Mouse (Mus musculus) stomach, embryonic 16.5 days (tissue): Measurements from ENCODE around the gene Rora. TPM values are rescaled to one million over a fixed set of nuclear protein-coding genes. Genes with fewer than 3 reads are reported as not detected.

Experiments
- ATAC-seq: fragments of 200-750 bp; cut with Nextera tagmentation; 2 replicates; pipeline ENCODE4 v1.8.0; 2017; ENCODE audit warnings: moderate number of reproducible peaks, moderate TSS enrichment; ENCODE audit not compliant: insufficient read depth, low FRiP score
- H3K27ac ChIP-seq: fragments of 300-500 bp; sonication (generic); 2 replicates; pipeline ENCODE4 v1.5.1; 2014; ENCODE audit warnings: low read length
- H3K27me3 ChIP-seq: fragments of 300-500 bp; sonication (generic); 2 replicates; pipeline ENCODE4 v1.6.1; 2014; ENCODE audit warnings: low read length, control low read depth, mixed read lengths; ENCODE audit not compliant: control insufficient read depth, insufficient read depth
- H3K36me3 ChIP-seq: fragments of 300-500 bp; sonication (generic); 2 replicates; pipeline ENCODE4 v1.6.1; 2014; ENCODE audit warnings: low read length; ENCODE audit not compliant: control insufficient read depth, insufficient read depth
- H3K4me1 ChIP-seq: fragments of 300-500 bp; sonication (generic); 2 replicates; pipeline ENCODE4 v1.6.1; 2014; ENCODE audit warnings: low read length, control low read depth, mixed read lengths; ENCODE audit not compliant: control insufficient read depth, insufficient read depth
- H3K4me2 ChIP-seq: fragments of 300-500 bp; sonication (generic); 2 replicates; pipeline ENCODE4 v1.6.1; 2014; ENCODE audit warnings: low read depth, low read length, mixed read lengths
- H3K4me3 ChIP-seq: fragments of 300-500 bp; sonication (generic); replicated peaks from 2 replicates; pipeline ENCODE4 v1.5.1; 2014; ENCODE audit warnings: mild to moderate bottlenecking, low read length
- H3K9ac ChIP-seq: fragments of 300-500 bp; sonication (generic); 2 replicates; pipeline ENCODE4 v1.6.1; 2014; ENCODE audit warnings: low read length
- H3K9me3 ChIP-seq: fragments of 300-500 bp; sonication (generic); replicated peaks from 2 replicates; pipeline ENCODE4 v1.6.1; 2016; ENCODE audit warnings: low read length, control low read depth; ENCODE audit not compliant: control insufficient read depth
- WGBS: fragments of 180-500 bp; shearing (Covaris S2); extraction: QIAGEN DNeasy Blood & Tissue Kit; methylation state at CpG from one replicate; pipeline ENCODE4 v1.1.7; 2014; 5-methylcytosine and 5-hydroxymethylcytosine counted together
- polyA plus RNA-seq: library from polyadenylated mRNA; unstranded; fragments of >200 nt; fragmentation: Nextera tagmentation; extraction: Ambion mirVana; gene quantifications from 2 replicates; pipeline ENCODE4 v1.2.1, GENCODE M21; 2015

Rora gene
- polyA plus RNA-seq, 1 experiment from 2014 or later = 8.4 TPM

- Histone ChIP-seq H3K27ac (no peak overlapping the region), H3K4me1 (no peaks in the 10 kb centered on the region), H3K4me2 (no peak overlapping the region), H3K9me3 (no peaks in the 10 kb centered on the region), H3K9ac (no peak overlapping the region), H3K4me3 (no peak overlapping the region), H3K27me3 (no peaks in the 10 kb centered on the region), H3K36me3 (no peaks in the 10 kb centered on the region)
- WGBS = 58% methylated on average over 16 of the region's 16 CpGs
- ATAC-seq = no peak
These were observed 710.5 kb downstream of the Rora start for GRCm38 (mm10) chr9:69364117-69364516.

- Histone ChIP-seq H3K4me1 (no peaks in the 10 kb centered on the region), H3K9me3 (no peaks in the 10 kb centered on the region), H3K36me3 (no peaks in the 10 kb centered on the region), H3K27me3 (no peaks in the 10 kb centered on the region), H3K4me2 (no peak overlapping the region), H3K9ac (no peak overlapping the region), H3K4me3 (no peak overlapping the region), H3K27ac (no peak overlapping the region)
- WGBS = 76% methylated on average over 4 of the region's 4 CpGs
- no peak for ATAC-seq
These were observed 713.5 kb downstream of the Rora start for GRCm38 (mm10) chr9:69367055-69367454.

- Histone ChIP-seq H3K36me3 (no peaks in the 10 kb centered on the region), H3K9ac (no peak overlapping the region), H3K4me3 (no peak overlapping the region), H3K4me1 (no peaks in the 10 kb centered on the region), H3K9me3 (no peaks in the 10 kb centered on the region), H3K27me3 (no peaks in the 10 kb centered on the region), H3K27ac (no peak overlapping the region), H3K4me2 (no peak overlapping the region)
- WGBS = 81% methylated on average over 8 of the region's 8 CpGs
- no peak for ATAC-seq
These were observed 714.5 kb downstream of the Rora start for GRCm38 (mm10) chr9:69368071-69368470.

- Histone ChIP-seq H3K27ac (no peak overlapping the region), H3K9ac (no peak overlapping the region), H3K9me3 (no peaks in the 10 kb centered on the region), H3K36me3 (no peaks in the 10 kb centered on the region), H3K4me2 (no peak overlapping the region), H3K4me3 (no peak overlapping the region), H3K27me3 (no peaks in the 10 kb centered on the region), H3K4me1 (no peaks in the 10 kb centered on the region)
- WGBS = 65% methylated on average over 11 of the region's 11 CpGs
- ATAC-seq = no peak
These were observed 717.6 kb downstream of the Rora start for GRCm38 (mm10) chr9:69371046-69371724.

- WGBS = 47% methylated on average over 4 of the region's 4 CpGs
- Histone ChIP-seq H3K4me3 (no peak overlapping the region), H3K36me3 (no peaks in the 10 kb centered on the region), H3K4me2 (no peak overlapping the region), H3K9ac (no peak overlapping the region), H3K27me3 (no peaks in the 10 kb centered on the region), H3K27ac (no peak overlapping the region), H3K9me3 (no peaks in the 10 kb centered on the region), H3K4me1 (no peaks in the 10 kb centered on the region)
- ATAC-seq = no peak
These were observed 719.3 kb downstream of the Rora start for GRCm38 (mm10) chr9:69372871-69373270.

GRCm38 (mm10) chr9:69376982-69377653 lies 723.5 kb downstream of the Rora start:
- Histone ChIP-seq H3K9ac (no peak overlapping the region), H3K27ac (no peak overlapping the region), H3K4me1 (no peaks in the 10 kb centered on the region), H3K36me3 (no peaks in the 10 kb centered on the region), H3K4me2 (no peak overlapping the region), H3K4me3 (no peak overlapping the region), H3K27me3 (no peaks in the 10 kb centered on the region), H3K9me3 (no peaks in the 10 kb centered on the region)
- WGBS = 83% methylated on average over 4 of the region's 4 CpGs
- no peak for ATAC-seq

- no peaks in the 10 kb centered on the region for H3K36me3 ChIP-seq
These were observed 724.1 kb downstream of the Rora start for GRCm38 (mm10) chr9:69377654-69378045.

GRCm38 (mm10) chr9:69380546-69380945 lies 727.0 kb downstream of the Rora start:
- Histone ChIP-seq H3K4me1 (no peaks in the 10 kb centered on the region), H3K4me2 (no peak overlapping the region), H3K4me3 (no peak overlapping the region), H3K36me3 (no peaks in the 10 kb centered on the region), H3K27me3 (no peaks in the 10 kb centered on the region), H3K9ac (no peak overlapping the region), H3K9me3 (no peaks in the 10 kb centered on the region), H3K27ac (no peak overlapping the region)
- no peak for ATAC-seq
- 41% methylated on average over 1 of the region's 1 CpGs for WGBS

More at GRCm38 (mm10) chr9:69377654-69378045, 724.1 kb downstream of the Rora start:
- ATAC-seq = no peak
- Histone ChIP-seq H3K9ac (no peak overlapping the region), H3K9me3 (no peaks in the 10 kb centered on the region), H3K4me3 (no peak overlapping the region), H3K27ac (no peak overlapping the region), H3K4me2 (no peak overlapping the region), H3K4me1 (no peaks in the 10 kb centered on the region), H3K27me3 (no peaks in the 10 kb centered on the region)
- WGBS = 77% methylated on average over 3 of the region's 3 CpGs

- no peaks in the 10 kb centered on the region for H3K27me3 ChIP-seq
- H3K36me3 ChIP-seq = no peaks in the 10 kb centered on the region
- no peak overlapping the region for H3K27ac ChIP-seq
- H3K4me3 ChIP-seq = no peak overlapping the region
- no peaks in the 10 kb centered on the region for H3K4me1 ChIP-seq
- H3K4me2 ChIP-seq = no peak overlapping the region
- no peak overlapping the region for H3K9ac ChIP-seq
- no peaks in the 10 kb centered on the region for H3K9me3 ChIP-seq
- 57% methylated on average over 7 of the region's 7 CpGs for WGBS
- no peak for ATAC-seq
These were observed 728.2 kb downstream of the Rora start for GRCm38 (mm10) chr9:69381741-69382140.
